Mouse (Mus musculus): ENCODE results near the gene Ankrd11. TPM values are rescaled to one million over a fixed set of nuclear protein-coding genes. Genes with fewer than 3 reads are reported as not detected.

Ankrd11 gene
- total and polyA plus RNA-seq, 2 experiments from 2014 or later = 75.9 to 96.6 TPM

DNA sequence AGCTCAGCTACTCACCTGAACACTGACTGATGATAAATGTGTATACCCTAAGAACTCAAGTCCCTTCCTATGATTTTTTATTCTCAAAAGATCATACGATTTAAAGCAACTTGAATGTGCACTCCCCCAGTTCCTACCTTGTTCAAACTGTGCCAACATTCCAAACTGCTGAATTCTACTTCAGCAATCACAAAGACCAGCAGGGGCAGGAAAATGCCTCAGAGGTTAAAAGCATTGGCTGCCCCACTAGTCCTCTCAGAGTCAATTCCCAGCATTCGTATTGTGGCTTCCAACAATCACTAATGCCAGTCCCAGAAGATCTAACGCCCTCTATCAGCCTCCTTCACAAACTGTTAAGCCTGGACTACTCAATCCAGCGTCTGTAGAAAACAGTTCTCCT is 44.1 kb downstream of the Ankrd11 start:
- Histone ChIP-seq H3K36me3 (ENCODE audit: insufficient read depth, low read length) (no peaks in the 10 kb centered on the region), H3K9ac (replicated peaks; ENCODE audit: low read length) (no peak overlapping the region), H3K27me3 (ENCODE audit: insufficient read depth, low read length) (no peaks in the 10 kb centered on the region), H3K4me2 (ENCODE audit: low read depth, low read length) (no peak overlapping the region), H3K27ac (no peak overlapping the region), H3K9me3 (ENCODE audit: low read length) (no peaks in the 10 kb centered on the region), H3K4me3 (ENCODE audit: low read length) (no peak overlapping the region), H3K4me1 (ENCODE audit: insufficient read depth, low read length) (no peaks in the 10 kb centered on the region)
- ATAC-seq (no peak), DNase-seq (ENCODE audit: low spot score) (no peak)
- WGBS = 63% methylated on average over 4 of the region's 4 CpGs
- TF ChIP-seq CTCF (IDR thresholded peaks at IDR 0.05; ENCODE audit: low read depth) = no peak

DNA sequence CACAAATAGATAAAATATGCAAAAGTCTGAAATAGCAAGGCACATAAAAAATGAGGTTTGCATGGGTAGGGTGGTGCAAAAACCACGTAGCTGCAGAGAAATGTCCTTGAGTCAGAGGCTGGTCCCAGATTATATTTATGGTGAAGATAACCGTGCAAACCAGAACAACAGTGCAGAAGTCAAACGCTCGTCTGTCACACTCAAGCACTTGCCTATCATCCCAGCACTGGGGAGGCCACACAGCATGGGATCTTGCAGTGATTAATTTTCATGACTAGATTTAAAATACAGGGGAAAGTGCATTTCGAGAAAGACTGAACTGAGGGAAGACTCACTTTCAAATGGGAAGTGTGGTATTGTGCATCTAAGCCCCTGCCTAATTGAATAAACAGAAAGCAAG is 48.3 kb downstream of the Ankrd11 start:
- no peak overlapping the region for H3K27ac ChIP-seq
- no peaks in the 10 kb centered on the region for H3K36me3 ChIP-seq (ENCODE audit: insufficient read depth, low read length)
- 50% methylated on average over 5 of the region's 5 CpGs for WGBS
- no peak for DNase-seq (ENCODE audit: low spot score)
- H3K9ac ChIP-seq (replicated peaks; ENCODE audit: low read length) = no peak overlapping the region
- H3K4me1 ChIP-seq (ENCODE audit: insufficient read depth, low read length) = no peaks in the 10 kb centered on the region
- TF ChIP-seq CTCF (IDR thresholded peaks at IDR 0.05; ENCODE audit: low read depth) = no peak
- no peak overlapping the region for H3K4me3 ChIP-seq (ENCODE audit: low read length)
- no peak for ATAC-seq
- H3K9me3 ChIP-seq (ENCODE audit: low read length) = no peaks in the 10 kb centered on the region
- H3K4me2 ChIP-seq (ENCODE audit: low read depth, low read length) = no peak overlapping the region
- no peaks in the 10 kb centered on the region for H3K27me3 ChIP-seq (ENCODE audit: insufficient read depth, low read length)

DNA sequence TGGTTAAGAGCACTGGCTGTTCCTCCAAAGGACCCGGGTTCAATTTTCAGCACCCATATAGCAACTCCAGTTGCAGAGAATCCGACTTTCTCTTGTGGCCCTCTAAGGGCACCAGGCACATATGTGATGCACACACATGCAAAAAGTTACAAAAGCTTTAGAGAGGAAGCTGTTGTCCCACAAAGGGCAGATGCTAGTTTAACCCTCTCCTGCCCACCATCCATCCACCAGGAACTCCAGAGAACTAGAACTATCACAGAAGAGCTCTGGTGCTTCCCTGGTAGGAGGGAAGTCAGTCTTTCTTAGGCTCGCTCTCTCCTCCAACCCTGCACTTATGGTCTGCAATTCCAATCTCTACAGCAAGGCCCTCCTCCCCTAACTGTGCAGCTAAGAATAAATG is 49.0 kb downstream of the Ankrd11 start:
- ATAC-seq (no peak), DNase-seq (ENCODE audit: low spot score) (no peak)
- Histone ChIP-seq H3K9me3 (ENCODE audit: low read length) (no peaks in the 10 kb centered on the region), H3K4me1 (ENCODE audit: insufficient read depth, low read length) (no peaks in the 10 kb centered on the region), H3K4me3 (ENCODE audit: low read length) (no peak overlapping the region), H3K4me2 (ENCODE audit: low read depth, low read length) (no peak overlapping the region), H3K27me3 (ENCODE audit: insufficient read depth, low read length) (no peaks in the 10 kb centered on the region), H3K9ac (replicated peaks; ENCODE audit: low read length) (no peak overlapping the region), H3K27ac (no peak overlapping the region), H3K36me3 (ENCODE audit: insufficient read depth, low read length) (no peaks in the 10 kb centered on the region)
- no peak for TF ChIP-seq CTCF (IDR thresholded peaks at IDR 0.05; ENCODE audit: low read depth)
- 84% methylated on average over 3 of the region's 3 CpGs for WGBS

DNA sequence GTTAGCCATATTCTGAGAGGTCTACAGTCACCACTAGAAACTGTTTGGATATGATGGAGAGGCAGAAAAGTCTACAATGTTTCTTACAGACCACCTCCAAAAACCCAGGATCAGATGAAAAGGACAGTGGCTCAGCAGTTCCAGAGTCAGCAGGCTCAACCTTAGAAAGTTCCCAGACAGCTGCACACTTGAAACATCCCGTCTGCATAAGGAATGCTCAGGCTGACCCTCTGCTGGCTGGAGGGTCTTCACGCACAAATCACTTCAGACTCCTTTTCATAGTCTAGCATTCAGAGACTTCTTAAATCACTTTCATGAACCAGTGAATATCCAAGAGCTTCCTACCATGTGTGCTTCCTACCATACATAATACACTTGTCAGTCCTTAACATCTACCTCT is 49.8 kb downstream of the Ankrd11 start:
- no peaks in the 10 kb centered on the region for H3K9me3 ChIP-seq (ENCODE audit: low read length)
- TF ChIP-seq CTCF (IDR thresholded peaks at IDR 0.05; ENCODE audit: low read depth) = no peak
- no peak overlapping the region for H3K9ac ChIP-seq (replicated peaks; ENCODE audit: low read length)
- H3K27ac ChIP-seq = no peak overlapping the region
- DNase-seq (ENCODE audit: low spot score) (no peak), ATAC-seq (no peak)
- H3K4me2 ChIP-seq (ENCODE audit: low read depth, low read length) = no peak overlapping the region
- H3K36me3 ChIP-seq (ENCODE audit: insufficient read depth, low read length) = no peaks in the 10 kb centered on the region
- WGBS = 33% methylated on average over 2 of the region's 2 CpGs
- H3K4me1 ChIP-seq (ENCODE audit: insufficient read depth, low read length) = no peaks in the 10 kb centered on the region
- no peaks in the 10 kb centered on the region for H3K27me3 ChIP-seq (ENCODE audit: insufficient read depth, low read length)
- H3K4me3 ChIP-seq (ENCODE audit: low read length) = no peak overlapping the region

DNA sequence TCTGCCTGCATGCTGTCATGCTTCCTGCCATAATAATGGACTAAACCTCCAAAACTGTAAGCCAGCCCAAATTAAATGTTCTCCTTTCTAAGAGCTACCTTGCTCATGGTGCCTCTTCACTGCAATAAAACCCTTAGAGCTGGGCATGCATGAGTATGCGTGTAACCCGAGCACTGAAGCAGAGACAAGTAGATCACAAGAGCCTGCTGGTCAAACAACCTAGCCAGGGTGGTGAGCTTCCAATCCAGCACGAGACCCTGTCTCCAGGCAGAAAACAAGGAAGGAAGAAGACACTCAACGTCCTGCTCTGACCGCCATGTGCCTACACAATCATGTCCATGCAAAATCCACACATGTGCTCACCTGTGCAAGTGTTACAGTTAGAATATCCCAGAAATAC is 50.7 kb downstream of the Ankrd11 start:
- 95% methylated on average over 5 of the region's 5 CpGs for WGBS
- no peaks in the 10 kb centered on the region for H3K9me3 ChIP-seq (ENCODE audit: low read length)
- no peak for ATAC-seq
- no peak overlapping the region for H3K9ac ChIP-seq (replicated peaks; ENCODE audit: low read length)
- H3K36me3 ChIP-seq (ENCODE audit: insufficient read depth, low read length) = no peaks in the 10 kb centered on the region
- TF ChIP-seq CTCF (IDR thresholded peaks at IDR 0.05; ENCODE audit: low read depth) = no peak
- no peak for DNase-seq (ENCODE audit: low spot score)
- H3K4me2 ChIP-seq (ENCODE audit: low read depth, low read length) = no peak overlapping the region
- no peak overlapping the region for H3K27ac ChIP-seq
- no peaks in the 10 kb centered on the region for H3K4me1 ChIP-seq (ENCODE audit: insufficient read depth, low read length)
- H3K4me3 ChIP-seq (ENCODE audit: low read length) = no peak overlapping the region
- H3K27me3 ChIP-seq (ENCODE audit: insufficient read depth, low read length) = no peaks in the 10 kb centered on the region

DNA sequence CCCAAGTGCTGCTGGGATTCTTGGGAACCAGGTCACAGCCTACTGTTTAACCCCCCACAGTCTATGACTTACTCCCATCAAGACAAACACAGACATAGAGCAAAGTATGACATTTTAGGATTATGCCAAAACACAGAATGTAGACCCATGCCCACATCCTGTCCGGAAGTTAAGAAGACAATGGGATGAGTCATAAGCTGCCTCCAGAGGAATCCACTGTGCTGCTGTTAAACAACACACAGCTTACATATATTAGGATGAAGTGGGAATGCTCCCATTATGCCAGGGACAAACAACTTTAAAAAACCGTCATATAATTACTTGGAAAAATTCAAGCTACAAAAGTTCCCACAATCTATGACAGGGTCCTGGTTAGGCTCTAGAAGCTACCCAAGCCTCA is 52.1 kb downstream of the Ankrd11 start:
- H3K36me3 ChIP-seq (ENCODE audit: insufficient read depth, low read length) = no peaks in the 10 kb centered on the region
- 82% methylated on average over 2 of the region's 2 CpGs for WGBS
- no peak overlapping the region for H3K4me3 ChIP-seq (ENCODE audit: low read length)
- no peaks in the 10 kb centered on the region for H3K4me1 ChIP-seq (ENCODE audit: insufficient read depth, low read length)
- no peak overlapping the region for H3K27ac ChIP-seq
- no peaks in the 10 kb centered on the region for H3K9me3 ChIP-seq (ENCODE audit: low read length)
- no peaks in the 10 kb centered on the region for H3K27me3 ChIP-seq (ENCODE audit: insufficient read depth, low read length)
- H3K9ac ChIP-seq (replicated peaks; ENCODE audit: low read length) = no peak overlapping the region
- TF ChIP-seq CTCF (IDR thresholded peaks at IDR 0.05; ENCODE audit: low read depth) = no peak
- no peak for ATAC-seq
- no peak overlapping the region for H3K4me2 ChIP-seq (ENCODE audit: low read depth, low read length)
- no peak for DNase-seq (ENCODE audit: low spot score)

DNA sequence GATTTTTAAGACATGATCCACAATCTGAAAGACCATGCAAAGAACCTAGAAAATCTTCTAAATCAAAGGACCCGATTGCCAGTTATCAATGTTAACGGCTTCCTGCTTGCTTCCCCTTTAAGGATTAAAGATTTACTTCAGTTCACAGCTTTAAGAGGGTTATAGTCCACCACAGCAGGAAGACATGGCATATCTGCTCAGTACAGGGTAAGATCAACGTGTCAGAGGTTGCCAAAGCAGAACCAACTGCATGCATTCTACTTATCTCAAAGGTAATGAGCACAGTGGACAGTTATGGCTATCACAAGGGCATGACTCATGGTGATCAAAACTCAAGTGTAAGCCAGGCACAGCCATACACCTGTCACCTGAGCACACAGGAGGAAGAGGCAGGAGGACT is 53.1 kb downstream of the Ankrd11 start:
- 85% methylated on average over 3 of the region's 3 CpGs for WGBS
- no peak overlapping the region for H3K4me2 ChIP-seq (ENCODE audit: low read depth, low read length)
- no peak for ATAC-seq

More for the DNA sequence above, 53.1 kb downstream of the Ankrd11 start:
- Histone ChIP-seq H3K9ac (replicated peaks; ENCODE audit: low read length) (no peak overlapping the region), H3K27me3 (ENCODE audit: insufficient read depth, low read length) (no peaks in the 10 kb centered on the region), H3K9me3 (ENCODE audit: low read length) (no peaks in the 10 kb centered on the region), H3K4me1 (ENCODE audit: insufficient read depth, low read length) (no peaks in the 10 kb centered on the region), H3K27ac (no peak overlapping the region), H3K4me3 (ENCODE audit: low read length) (no peak overlapping the region), H3K36me3 (ENCODE audit: insufficient read depth, low read length) (no peaks in the 10 kb centered on the region)
- DNase-seq (ENCODE audit: low spot score) = no peak
- no peak for TF ChIP-seq CTCF (IDR thresholded peaks at IDR 0.05; ENCODE audit: low read depth)
